In the genomic region with DNA sequence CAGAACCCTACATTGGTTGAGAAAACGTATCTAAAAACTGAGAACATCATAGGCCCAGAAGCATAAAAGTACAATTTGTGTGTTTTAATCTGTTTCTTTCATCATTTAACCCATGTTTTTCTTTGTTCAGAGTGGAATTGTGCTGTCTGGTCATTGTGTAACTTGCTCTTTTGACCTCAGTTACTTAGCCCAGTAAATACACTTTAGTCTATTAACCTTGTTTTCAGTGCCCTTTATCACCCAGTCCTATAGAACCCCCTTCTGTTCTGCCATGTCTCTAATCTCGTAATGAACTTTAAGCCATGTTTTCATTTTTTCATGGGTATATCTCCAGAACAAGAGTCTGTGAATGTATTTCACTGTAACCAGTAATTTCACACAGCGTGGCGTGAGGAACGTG, we compare ENCODE assay signal across 19 mouse cellular contexts.
DNase-seq lines count a peak whose midpoint lies in the region; ATAC-seq and TF ChIP-seq lines count a peak whose summit lies in the region.
"Had no signal": no experiment of that assay in that cellular context is flagged by ENCODE, and none has a peak within 500 bp of the region (broad histone marks: within the 10 kb centered on the region; RNA-seq: fewer than 3 reads in every experiment).

No protein-coding gene starts in this region.

- no peak overlapping the region for H3K4me3 ChIP-seq in liver, adult 2 months (ENCODE audit: insufficient read depth, low read depth, low read length)
- no peak overlapping the region for H3K4me3 ChIP-seq in liver, embryonic 11.5 days (ENCODE audit: low read depth, low read length)
- H3K4me3 ChIP-seq in liver, embryonic 14.5 days (ENCODE audit: insufficient read depth in 1 of 2, low read depth in 2 of 2, low read length in 2 of 2) = no peak overlapping the region
- no peak overlapping the region for H3K4me3 ChIP-seq in liver, postnatal 0 days (ENCODE audit: low read depth, low read length)
- H3K4me3 ChIP-seq: embryonic facial prominence, embryonic 10.5 days; forebrain, embryonic 13.5 days; heart, embryonic 13.5 days; hindbrain, embryonic 12.5 days had no signal

- no peak overlapping the region; the same call in 1 of the 2 replicates for H3K4me2 ChIP-seq in liver, embryonic 11.5 days
- no peak overlapping the region for H3K4me2 ChIP-seq in liver, embryonic 14.5 days (ENCODE audit: low read depth)
- H3K4me2 ChIP-seq in liver, postnatal 0 days (ENCODE audit: low read depth, low read length) = no peak overlapping the region
- H3K4me2 ChIP-seq: forebrain, embryonic 13.5 days; heart, embryonic 13.5 days; hindbrain, embryonic 12.5 days had no signal

- no peak for TF ChIP-seq POLR2A in liver, adult 2 months (IDR thresholded peaks at IDR 0.05; ENCODE audit: extremely low read depth, insufficient read depth, low read length)

- TF ChIP-seq EP300 in liver, embryonic 14.5 days (IDR thresholded peaks at IDR 0.05; ENCODE audit: low read depth) = no peak
- TF ChIP-seq EP300 in liver, postnatal 0 days (IDR thresholded peaks at IDR 0.05; ENCODE audit: low read depth) = peak; percentile 62

- H3K27ac ChIP-seq in liver, adult 2 months (replicated peaks; ENCODE audit: insufficient read depth, low read depth, low read length) = no peak overlapping the region
- H3K27ac ChIP-seq in liver, embryonic 11.5 days (ENCODE audit: low read depth, low read length) = no peak overlapping the region
- H3K27ac ChIP-seq in liver, embryonic 14.5 days = no peak overlapping the region
- H3K27ac ChIP-seq in liver, postnatal 0 days (ENCODE audit: low read depth) = peak overlapping the region; percentile 77
- H3K27ac ChIP-seq: embryonic facial prominence, embryonic 10.5 days; forebrain, embryonic 13.5 days; heart, embryonic 13.5 days; hindbrain, embryonic 12.5 days had no signal

- H3K36me3 ChIP-seq in liver, adult 2 months (ENCODE audit: control insufficient read depth, insufficient read depth, low read length) = no peaks in the 10 kb centered on the region
- H3K36me3 ChIP-seq in liver, embryonic 11.5 days (ENCODE audit: control insufficient read depth, insufficient read depth, low read length) = no peaks in the 10 kb centered on the region
- no peaks in the 10 kb centered on the region for H3K36me3 ChIP-seq in liver, embryonic 14.5 days (replicated peaks; ENCODE audit: control insufficient read depth, insufficient read depth, low read depth)
- H3K36me3 ChIP-seq in liver, postnatal 0 days (replicated peaks; ENCODE audit: insufficient read depth, low read length) = no peaks in the 10 kb centered on the region
- H3K36me3 ChIP-seq: hindbrain, embryonic 12.5 days had no signal

- H3K9ac ChIP-seq in liver, adult 2 months (ENCODE audit: low read depth, low read length) = no peak overlapping the region
- H3K9ac ChIP-seq in liver, embryonic 11.5 days (ENCODE audit: low read depth, low read length) = no peak overlapping the region
- no peak overlapping the region for H3K9ac ChIP-seq in liver, embryonic 14.5 days (replicated peaks)
- no peak overlapping the region for H3K9ac ChIP-seq in liver, postnatal 0 days (replicated peaks)
- H3K9ac ChIP-seq: forebrain, embryonic 13.5 days; forebrain, postnatal 0 days; heart, embryonic 13.5 days; hindbrain, embryonic 12.5 days had no signal

- ATAC-seq in liver, embryonic 11.5 days (replicated peaks; ENCODE audit: low FRiP score) = no peak
- peak; percentile 55 for ATAC-seq in liver, embryonic 14.5 days (ENCODE audit: insufficient read depth)
- peak; percentile 91 for ATAC-seq in liver, postnatal 0 days
- ATAC-seq: forebrain, embryonic 13.5 days; forebrain, postnatal 0 days had no signal

- H3K27me3 ChIP-seq in liver, adult 2 months (ENCODE audit: control insufficient read depth, insufficient read depth, low read length) = no peaks in the 10 kb centered on the region
- H3K27me3 ChIP-seq in liver, embryonic 11.5 days (replicated peaks; ENCODE audit: control insufficient read depth, insufficient read depth, low read length) = no peaks in the 10 kb centered on the region
- H3K27me3 ChIP-seq in liver, embryonic 14.5 days (ENCODE audit: control insufficient read depth, insufficient read depth, low read length) = no peaks in the 10 kb centered on the region
- H3K27me3 ChIP-seq in liver, postnatal 0 days (ENCODE audit: insufficient read depth, low read length) = no peaks in the 10 kb centered on the region
- H3K27me3 ChIP-seq: forebrain, embryonic 13.5 days; heart, embryonic 13.5 days; hindbrain, embryonic 12.5 days had no signal

- H3K79me2 ChIP-seq in liver, adult 2 months (ENCODE audit: control insufficient read depth, insufficient read depth, low read length) = peaks cover 20% of the 10 kb centered on the region

- TF ChIP-seq CTCF in liver, adult 2 months (IDR thresholded peaks at IDR 0.05; ENCODE audit: low read depth, low read length) = no peak
- no peak for TF ChIP-seq CTCF in liver, embryonic 14.5 days (IDR thresholded peaks at IDR 0.05; ENCODE audit: low read depth)
- TF ChIP-seq CTCF in liver, postnatal 0 days (IDR thresholded peaks at IDR 0.05; ENCODE audit: low read depth) = no peak

- WGBS in liver, adult 2 months = 34% methylated on average over 5 of the region's 5 CpGs
- 78% methylated on average over 5 of the region's 5 CpGs for WGBS in liver, embryonic 11.5 days
- WGBS in liver, embryonic 14.5 days (ENCODE audit: insufficient replicate concordance) = 61% methylated on average over 5 of the region's 5 CpGs
- WGBS in liver, postnatal 0 days (ENCODE audit: insufficient replicate concordance) = 62% methylated on average over 5 of the region's 5 CpGs

- peaks cover 12% of the 10 kb centered on the region; the same call in 1 of the 2 replicates for H3K4me1 ChIP-seq in liver, adult 2 months (ENCODE audit: control insufficient read depth, insufficient read depth, low read length)
- no peaks in the 10 kb centered on the region for H3K4me1 ChIP-seq in liver, embryonic 11.5 days (replicated peaks; ENCODE audit: control insufficient read depth, insufficient read depth, low read length)
- H3K4me1 ChIP-seq in liver, embryonic 14.5 days (replicated peaks; ENCODE audit: control insufficient read depth in 2 of 2, insufficient read depth in 2 of 2, low read length in 1 of 2) = peaks cover 0 to 5% of the 10 kb centered on the region in 2 experiments; a peak in 2 of 4 replicates
- H3K4me1 ChIP-seq in liver, postnatal 0 days (ENCODE audit: insufficient read depth) = peaks cover 6% of the 10 kb centered on the region; the same call in 1 of the 2 replicates
- H3K4me1 ChIP-seq: embryonic facial prominence, embryonic 10.5 days had no signal

- H3K9me3 ChIP-seq in liver, embryonic 11.5 days (ENCODE audit: control insufficient read depth, low read length) = no peaks in the 10 kb centered on the region
- H3K9me3 ChIP-seq in liver, embryonic 14.5 days (ENCODE audit: control insufficient read depth, low read length) = no peaks in the 10 kb centered on the region
- H3K9me3 ChIP-seq in liver, postnatal 0 days (ENCODE audit: low read length) = no peaks in the 10 kb centered on the region
- H3K9me3 ChIP-seq: embryonic facial prominence, embryonic 10.5 days; forebrain, embryonic 13.5 days; heart, embryonic 13.5 days; hindbrain, embryonic 12.5 days had no signal

- DNase-seq in kidney, adult 9 months = peak; percentile 61
- DNase-seq in kidney, postnatal 10 days = no peak
- DNase-seq in liver, adult 2 months (ENCODE audit: extremely low read depth, low read depth, low spot score) = peak; percentile 89
- DNase-seq in liver, embryonic 11.5 days (ENCODE audit: low spot score) = no peak
- DNase-seq in liver, embryonic 14.5 days (ENCODE audit: low read depth in 3 of 3, low spot score in 3 of 3) = peak in 1 of 3 experiments; percentile 6
- DNase-seq in liver, postnatal 0 days = no peak
- no peak for DNase-seq in embryo, embryonic 10 days (ENCODE audit: low spot score)
- DNase-seq: adrenal gland, adult 2 months; adrenal gland, postnatal 25 days; cerebellum, adult 18-20 months; cerebellum, adult 9-11 months; cerebellum, postnatal 36 days; forebrain, postnatal 0 days; gastrocnemius, postnatal 14 days; heart, postnatal 4 days had no signal

Comparison
In these comparisons a context has a peak if more than half of its experiments do, and no peak if none do; other contexts are left out.
1. DNase-seq: peak in kidney, adult 9 months (single experiment) and liver, adult 2 months (single experiment); none in kidney, postnatal 10 days (single experiment), liver, embryonic 11.5 days (single experiment), liver, postnatal 0 days (single experiment) and embryo, embryonic 10 days (single experiment).